Mouse (Mus musculus) heart, postnatal 0 days (tissue): Measurements from ENCODE around the gene Sel1l3. TPM values are rescaled to one million over a fixed set of nuclear protein-coding genes. Genes with fewer than 3 reads are reported as not detected.

Source experiments
- ATAC-seq: fragments of 200-750 bp; cut with Nextera tagmentation; 2 replicates; pipeline ENCODE4 v1.8.0; 2017; ENCODE audit warnings: low read depth, moderate number of reproducible peaks, moderate library complexity; ENCODE audit not compliant: insufficient read depth
- DNase-seq: peaks from one replicate; pipeline ENCODE4 v3.0.0-alpha.2; 2016; ENCODE audit warnings: low spot score
- H3K27ac ChIP-seq: fragments of 300-500 bp; sonication (generic); 2 replicates; pipeline ENCODE4 v1.5.1; 2014; ENCODE audit warnings: low read depth, mild to moderate bottlenecking
- H3K27me3 ChIP-seq: fragments of 300-500 bp; sonication (generic); 2 replicates; pipeline ENCODE4 v1.6.1; 2014; ENCODE audit warnings: low read length, mixed read lengths; ENCODE audit not compliant: control insufficient read depth, insufficient read depth
- H3K36me3 ChIP-seq: fragments of 300-500 bp; sonication (generic); replicated peaks from 2 replicates; pipeline ENCODE4 v1.6.1; 2014; ENCODE audit warnings: low read length, mixed read lengths; ENCODE audit not compliant: control insufficient read depth, insufficient read depth
- H3K4me1 ChIP-seq: fragments of 300-500 bp; sonication (generic); 2 replicates; pipeline ENCODE4 v1.6.1; 2014; ENCODE audit warnings: antibody characterized with exemption; ENCODE audit not compliant: control insufficient read depth, insufficient read depth
- H3K4me2 ChIP-seq: fragments of 300-500 bp; sonication (generic); 2 replicates; pipeline ENCODE4 v1.6.1; 2014; ENCODE audit warnings: low read depth, mild to moderate bottlenecking, low read length, moderate library complexity
- H3K4me3 ChIP-seq: fragments of 300-500 bp; sonication (generic); 2 replicates; pipeline ENCODE4 v1.5.1; 2014; ENCODE audit warnings: low read depth, low read length
- H3K9ac ChIP-seq: fragments of 300-500 bp; sonication (generic); replicated peaks from 2 replicates; pipeline ENCODE4 v1.6.1; 2014; ENCODE audit warnings: low read depth, low read length, mixed read lengths
- H3K9me3 ChIP-seq: fragments of 300-500 bp; sonication (generic); replicated peaks from 2 replicates; pipeline ENCODE4 v1.6.1; 2016; ENCODE audit warnings: low read length; ENCODE audit not compliant: control insufficient read depth
- CTCF ChIP-seq: IDR thresholded peaks from 2 replicates; pipeline ENCODE4 v1.5.1; 2016; ENCODE audit warnings: antibody characterized with exemption, control low read depth, low read depth
- EP300 ChIP-seq: IDR thresholded peaks from 2 replicates; pipeline ENCODE4 v1.6.1; 2016; ENCODE audit warnings: antibody characterized with exemption, low read depth
- WGBS: fragments of 180-500 bp; shearing (Covaris S2); extraction: QIAGEN DNeasy Blood & Tissue Kit; methylation state at CpG from one replicate; pipeline ENCODE4 v1.1.7; 2014; 5-methylcytosine and 5-hydroxymethylcytosine counted together
- polyA plus RNA-seq: library from polyadenylated mRNA; unstranded; fragments of >200 nt; fragmentation: Nextera tagmentation; extraction: Ambion mirVana; gene quantifications from 2 replicates; pipeline ENCODE4 v1.2.1, GENCODE M21; 2015
- total RNA-seq: library from RNA; depleted of rRNA; stranded (reverse); fragments of >200 nt; gene quantifications from 2 replicates; pipeline ENCODE4 v1.2.3, GENCODE M21; 2014; ENCODE audit warnings: low replicate concordance

Sel1l3 gene
- total and polyA plus RNA-seq, 2 experiments from 2014 or later = 0.14 to 1.4 TPM

GRCm38 (mm10) chr5:53176075-53176474, 37.7 kb downstream of the Sel1l3 start:
- H3K4me3 ChIP-seq = no peak overlapping the region
- H3K36me3 ChIP-seq = no peaks in the 10 kb centered on the region
- H3K4me2 ChIP-seq = no peak overlapping the region
- ATAC-seq = no peak
- H3K4me1 ChIP-seq = no peaks in the 10 kb centered on the region
- no peak for DNase-seq
- no peaks in the 10 kb centered on the region for H3K9me3 ChIP-seq
- no peak overlapping the region for H3K9ac ChIP-seq
- 53% methylated on average over 2 of the region's 4 CpGs for WGBS
- H3K27me3 ChIP-seq = no peaks in the 10 kb centered on the region
- no peak for TF ChIP-seq EP300
- TF ChIP-seq CTCF = no peak
- no peak overlapping the region for H3K27ac ChIP-seq

- no peaks in the 10 kb centered on the region for H3K27me3 ChIP-seq
- DNase-seq (no peak), ATAC-seq (no peak)
- H3K4me3 ChIP-seq = no peak overlapping the region
- H3K9me3 ChIP-seq = no peaks in the 10 kb centered on the region
- no peak overlapping the region for H3K27ac ChIP-seq
- H3K9ac ChIP-seq = no peak overlapping the region
- no peaks in the 10 kb centered on the region for H3K4me1 ChIP-seq
- no peak for TF ChIP-seq CTCF
- TF ChIP-seq EP300 = no peak
- 91% methylated on average over 3 of the region's 3 CpGs for WGBS
- no peaks in the 10 kb centered on the region for H3K36me3 ChIP-seq
- H3K4me2 ChIP-seq = no peak overlapping the region
Observed at GRCm38 (mm10) chr5:53175195-53175594, 38.5 kb downstream of the Sel1l3 start.

GRCm38 (mm10) chr5:53174461-53174860, 39.3 kb downstream of the Sel1l3 start:
- no peak overlapping the region for H3K9ac ChIP-seq
- H3K36me3 ChIP-seq = no peaks in the 10 kb centered on the region
- 91% methylated on average over 12 of the region's 12 CpGs for WGBS
- H3K9me3 ChIP-seq = no peaks in the 10 kb centered on the region
- TF ChIP-seq CTCF = no peak
- TF ChIP-seq EP300 = no peak
- no peak overlapping the region for H3K4me3 ChIP-seq
- no peaks in the 10 kb centered on the region for H3K4me1 ChIP-seq
- H3K4me2 ChIP-seq = no peak overlapping the region
- DNase-seq (no peak), ATAC-seq (no peak)
- H3K27ac ChIP-seq = no peak overlapping the region
- no peaks in the 10 kb centered on the region for H3K27me3 ChIP-seq

- 75% methylated on average over 7 of the region's 7 CpGs for WGBS
- no peak overlapping the region for H3K4me3 ChIP-seq
- H3K27ac ChIP-seq = no peak overlapping the region
- no peaks in the 10 kb centered on the region for H3K4me1 ChIP-seq
- TF ChIP-seq EP300 = no peak
- no peak for TF ChIP-seq CTCF
- H3K27me3 ChIP-seq = no peaks in the 10 kb centered on the region
- H3K9ac ChIP-seq = no peak overlapping the region
- H3K4me2 ChIP-seq = no peak overlapping the region
- DNase-seq (no peak), ATAC-seq (no peak)
- H3K9me3 ChIP-seq = no peaks in the 10 kb centered on the region
- no peaks in the 10 kb centered on the region for H3K36me3 ChIP-seq
Observed at GRCm38 (mm10) chr5:53172908-53173307, 40.8 kb downstream of the Sel1l3 start.

- no peak for ATAC-seq
- Histone ChIP-seq H3K4me2 (no peak overlapping the region), H3K9ac (no peak overlapping the region), H3K27ac (no peak overlapping the region), H3K27me3 (no peaks in the 10 kb centered on the region), H3K4me1 (no peaks in the 10 kb centered on the region), H3K36me3 (no peaks in the 10 kb centered on the region), H3K4me3 (no peak overlapping the region), H3K9me3 (no peaks in the 10 kb centered on the region)
- WGBS = 76% methylated on average over 10 of the region's 10 CpGs
- TF ChIP-seq CTCF (no peak), EP300 (no peak)
- DNase-seq = no peak
Observed at GRCm38 (mm10) chr5:53172256-53172636, 41.5 kb downstream of the Sel1l3 start.

- TF ChIP-seq CTCF (no peak), EP300 (no peak)
- 55% methylated on average over 6 of the region's 6 CpGs for WGBS
Observed at GRCm38 (mm10) chr5:53171611-53172255, 42.0 kb downstream of the Sel1l3 start.

More at GRCm38 (mm10) chr5:53171611-53172255, 42.0 kb downstream of the Sel1l3 start:
- Histone ChIP-seq H3K9ac (no peak overlapping the region), H3K4me1 (no peaks in the 10 kb centered on the region), H3K36me3 (no peaks in the 10 kb centered on the region), H3K27ac (no peak overlapping the region), H3K4me3 (no peak overlapping the region), H3K4me2 (no peak overlapping the region), H3K27me3 (no peaks in the 10 kb centered on the region), H3K9me3 (no peaks in the 10 kb centered on the region)
- DNase-seq (no peak), ATAC-seq (no peak)
